ENCODE assay signal across 10 mouse cellular contexts in the genomic region with DNA sequence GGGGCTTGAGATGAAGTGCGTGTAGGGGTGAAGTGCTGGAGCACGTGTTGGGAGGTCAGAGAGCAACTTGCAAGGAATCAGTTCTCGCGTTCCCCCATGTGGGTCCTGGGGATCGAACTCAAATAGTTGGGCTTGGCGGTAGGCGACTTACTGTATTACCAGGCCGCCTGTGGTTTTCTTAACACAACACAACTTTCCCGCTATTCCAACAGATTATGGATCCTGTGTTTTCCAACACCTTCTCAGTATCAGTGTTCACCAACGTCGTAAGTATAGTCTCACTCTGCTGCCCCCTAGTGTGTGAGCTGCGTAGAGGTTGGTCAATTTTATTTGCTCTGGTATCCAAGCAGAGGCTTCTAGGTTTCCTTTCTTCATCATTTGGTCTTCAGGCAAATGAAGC. TPM values are rescaled to one million over a fixed set of nuclear protein-coding genes. Genes with fewer than 3 reads are reported as not detected.
A peak's percentile ranks its signal among the peaks of the same experiment; 100 is the strongest.
DNase-seq lines count a peak whose midpoint lies in the region; ATAC-seq and TF ChIP-seq lines count a peak whose summit lies in the region.
"Had no signal": no experiment of that assay in that cellular context is flagged by ENCODE, and none has a peak within 500 bp of the region (broad histone marks: within the 10 kb centered on the region; RNA-seq: fewer than 3 reads in every experiment).

No protein-coding gene starts in this region.

- no peaks in the 10 kb centered on the region for H3K36me3 ChIP-seq in heart, adult 2 months (ENCODE audit: control insufficient read depth, insufficient read depth, low read length)
- H3K36me3 ChIP-seq in heart, embryonic 11.5 days (ENCODE audit: control insufficient read depth, insufficient read depth, low read length) = no peaks in the 10 kb centered on the region
- H3K36me3 ChIP-seq: hindbrain, embryonic 15.5 days had no signal

- 38% methylated on average over 12 of the region's 12 CpGs for WGBS in heart, adult 2 months
- 38% methylated on average over 12 of the region's 12 CpGs for WGBS in heart, embryonic 11.5 days (ENCODE audit: insufficient replicate concordance)

- no peaks in the 10 kb centered on the region for H3K9me3 ChIP-seq in heart, embryonic 11.5 days (replicated peaks; ENCODE audit: control insufficient read depth, low read length)
- H3K9me3 ChIP-seq: hindbrain, embryonic 15.5 days had no signal

- peak; percentile 77 for TF ChIP-seq CTCF in heart, adult 2 months (IDR thresholded peaks at IDR 0.05)

- no peak overlapping the region for H3K4me3 ChIP-seq in heart, adult 2 months
- no peak overlapping the region for H3K4me3 ChIP-seq in heart, embryonic 11.5 days (ENCODE audit: low read depth, low read length)
- H3K4me3 ChIP-seq: hindbrain, embryonic 15.5 days; myocyte had no signal

- DNase-seq in heart, adult 2 months = peak; percentile 16 to 37
- DNase-seq in A20 (ENCODE audit: low read depth, low spot score) (peak; percentile 45), ZHBTc4 (ENCODE audit: low read depth, low spot score) (peak; percentile 66)
- peak; percentile 39 for DNase-seq in embryo, embryonic 9.5 days (ENCODE audit: extremely low spot score)
- peak; percentile 38 to 55 for DNase-seq in kidney, postnatal 25 days
- DNase-seq in mesoderm, embryonic 11.5 days (ENCODE audit: low read depth, low spot score) = peak; percentile 49
- DNase-seq in thymus, postnatal 14 days = peak; percentile 61

- no peak for TF ChIP-seq POLR2A in heart, adult 2 months (IDR thresholded peaks at IDR 0.05; ENCODE audit: insufficient read depth, low read depth, low read length)

- H3K27me3 ChIP-seq in heart, adult 2 months (ENCODE audit: control insufficient read depth, insufficient read depth, low read length) = no peaks in the 10 kb centered on the region
- no peaks in the 10 kb centered on the region for H3K27me3 ChIP-seq in heart, embryonic 11.5 days (ENCODE audit: control insufficient read depth, insufficient read depth, low read length)
- H3K27me3 ChIP-seq: hindbrain, embryonic 15.5 days had no signal

- H3K27ac ChIP-seq in heart, adult 2 months = no peak overlapping the region
- H3K27ac ChIP-seq in heart, embryonic 11.5 days (ENCODE audit: low read depth, low read length) = no peak overlapping the region
- H3K27ac ChIP-seq: hindbrain, embryonic 15.5 days had no signal

- no peaks in the 10 kb centered on the region for H3K79me2 ChIP-seq in heart, adult 2 months (replicated peaks; ENCODE audit: control insufficient read depth, insufficient read depth, low read length)

- no peak for TF ChIP-seq EP300 in heart, adult 2 months (IDR thresholded peaks at IDR 0.05; ENCODE audit: insufficient read depth, low read depth, low read length)

- no peak overlapping the region for H3K4me2 ChIP-seq in heart, embryonic 11.5 days
- H3K4me2 ChIP-seq: hindbrain, embryonic 15.5 days had no signal

- H3K4me1 ChIP-seq in heart, adult 2 months (ENCODE audit: control insufficient read depth, insufficient read depth, low read length) = no peaks in the 10 kb centered on the region; the same call in 1 of the 2 replicates
- H3K4me1 ChIP-seq in heart, embryonic 11.5 days (ENCODE audit: control insufficient read depth, insufficient read depth, low read length) = no peaks in the 10 kb centered on the region
- H3K4me1 ChIP-seq: hindbrain, embryonic 15.5 days had no signal

- H3K9ac ChIP-seq in heart, adult 2 months (ENCODE audit: low read depth, low read length) = no peak overlapping the region
- no peak overlapping the region for H3K9ac ChIP-seq in heart, embryonic 11.5 days (ENCODE audit: low read depth, low read length)
- H3K9ac ChIP-seq: hindbrain, embryonic 15.5 days had no signal

- intact Hi-C loops in heart, adult 2 months (cut with DNase I) = loop anchor here (2.0 kb wide), 1 partner anchor 79 kb away; no protein-coding TSS in a partner anchor

- ATAC-seq in heart, embryonic 11.5 days (replicated peaks; ENCODE audit: insufficient number of reproducible peaks, low FRiP score, low TSS enrichment) = no peak

RNA-seq across cellular contexts. Expression of a gene that starts 8.6 kb away (rescaled TPM):
- 1 to 10 TPM; 3.0 to 3.3 TPM for total RNA-seq in heart, adult 2 months (2021)
- 0.74 and 1.6 TPM in 2 replicates for polyA plus RNA-seq in heart, adult 2 months (2012; rRNA removed)
- 1.1 and 1.3 TPM in 2 replicates for polyA plus RNA-seq in heart, embryonic 11.5 days (2014; fragmentation: Nextera tagmentation; extraction: Ambion mirVana)

RNA-seq across cellular contexts. Expression of a gene that starts 37.4 kb away (rescaled TPM):
- total RNA-seq in heart, adult 2 months (2021) = 10 to 100 TPM; 15.7 to 17.4 TPM
- polyA plus RNA-seq in heart, adult 2 months (2012; rRNA removed) = 7.4 and 9.7 TPM in 2 replicates
- 23.4 and 27.9 TPM in 2 replicates for polyA plus RNA-seq in heart, embryonic 11.5 days (2014; fragmentation: Nextera tagmentation; extraction: Ambion mirVana)

RNA-seq across cellular contexts. Expression of a gene that starts 37.6 kb away (rescaled TPM):
- total RNA-seq in heart, adult 2 months (2021) = 10 to 100 TPM; 62.6 to 76.5 TPM
- polyA plus RNA-seq in heart, adult 2 months (2012; rRNA removed) = 39.4 and 65.7 TPM in 2 replicates
- 125 and 126 TPM in 2 replicates for polyA plus RNA-seq in heart, embryonic 11.5 days (2014; fragmentation: Nextera tagmentation; extraction: Ambion mirVana)
